Mouse (Mus musculus): ENCODE measurements around the gene Osbpl6.

DNA sequence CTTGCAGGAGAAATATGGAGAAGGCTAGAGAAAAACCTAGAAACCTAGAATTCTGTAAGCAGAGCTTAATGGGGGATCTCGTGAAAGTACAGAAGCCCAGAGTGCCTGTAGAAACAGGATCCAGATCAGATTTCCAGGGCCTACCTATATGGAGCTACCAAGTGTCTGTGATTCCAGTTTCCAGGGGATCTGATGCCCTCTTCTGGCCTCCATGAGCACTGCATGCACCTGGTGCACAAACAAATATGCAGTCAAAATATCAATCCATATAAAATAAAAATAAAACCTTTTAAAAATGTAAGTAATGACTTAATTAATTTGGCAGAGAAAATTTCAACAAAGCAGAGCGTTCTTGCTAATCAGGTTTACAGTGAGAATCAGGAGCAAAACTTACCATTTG lies 44.2 kb upstream of the Osbpl6 start:
- no peak for TF ChIP-seq POLR2A (IDR thresholded peaks at IDR 0.05; ENCODE audit: low read depth, low read length)
- TF ChIP-seq CTCF (conservative IDR thresholded peaks at IDR 0.05; ENCODE audit: insufficient read depth, insufficient read length, low read depth, low read length): peak; percentile 54; the same call in 1 of the 2 replicates

Data from kidney, adult 2 months (tissue).